Mouse (Mus musculus) thymus, postnatal 4 days (tissue): ENCODE data around the gene 1700015F17Rik.

Experiments used
- DNase-seq: peaks from one replicate; pipeline ENCODE4 v3.0.0; 2021

1700015F17Rik gene

DNA sequence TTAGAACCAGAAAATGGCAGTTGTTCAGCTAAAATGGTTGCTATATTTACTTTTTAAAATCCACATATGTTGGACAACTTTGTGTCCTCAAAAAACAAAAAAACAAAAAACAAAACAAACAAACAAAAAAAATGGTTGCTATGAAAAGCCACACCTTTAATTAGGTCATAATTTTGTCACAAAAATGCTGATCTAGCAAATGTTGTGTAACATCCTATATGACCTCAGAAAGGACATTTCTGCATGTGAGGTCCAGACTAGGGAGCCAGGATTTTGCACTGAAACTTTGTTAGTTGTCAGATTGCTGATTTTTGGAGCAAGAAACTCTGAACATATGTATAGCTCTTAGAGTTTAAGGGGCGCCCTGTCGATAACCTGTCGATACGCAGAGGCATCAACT is 55.9 kb downstream of the 1700015F17Rik start:
- no peak for DNase-seq

GRCm38 (mm10) chr5:5421439-5421838 is 57.5 kb downstream of the 1700015F17Rik start:
- DNase-seq, result no peak

GRCm38 (mm10) chr5:5419992-5420455 is 58.9 kb downstream of the 1700015F17Rik start, which contains the start of gene Cdk14:
TSS of gene Cdk14 (minus strand) at chr5:5420312.
- peak; percentile 6 for DNase-seq

DNA sequence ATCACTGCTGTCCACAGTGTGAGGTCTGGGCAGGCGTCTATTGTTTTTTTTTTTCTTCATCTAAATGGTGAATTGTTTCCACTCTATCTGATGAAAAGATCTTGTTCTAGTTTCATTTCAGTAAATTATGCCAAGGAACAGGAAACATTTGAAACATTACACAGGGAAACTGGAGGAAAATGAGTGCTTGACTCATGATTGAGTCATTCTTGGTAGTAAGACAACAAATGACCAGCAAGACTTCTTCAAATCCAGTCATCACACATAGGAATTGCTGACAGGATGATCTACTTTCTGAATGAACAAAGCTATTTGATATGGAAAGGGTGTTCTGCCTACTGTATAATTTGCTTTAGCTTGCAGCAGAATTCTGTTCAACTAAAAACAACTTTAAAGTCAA is 59.7 kb downstream of the 1700015F17Rik start:
- DNase-seq, result no peak

- no peak for DNase-seq
Measured at GRCm38 (mm10) chr5:5414835-5415234, 64.1 kb downstream of the 1700015F17Rik start.

DNA sequence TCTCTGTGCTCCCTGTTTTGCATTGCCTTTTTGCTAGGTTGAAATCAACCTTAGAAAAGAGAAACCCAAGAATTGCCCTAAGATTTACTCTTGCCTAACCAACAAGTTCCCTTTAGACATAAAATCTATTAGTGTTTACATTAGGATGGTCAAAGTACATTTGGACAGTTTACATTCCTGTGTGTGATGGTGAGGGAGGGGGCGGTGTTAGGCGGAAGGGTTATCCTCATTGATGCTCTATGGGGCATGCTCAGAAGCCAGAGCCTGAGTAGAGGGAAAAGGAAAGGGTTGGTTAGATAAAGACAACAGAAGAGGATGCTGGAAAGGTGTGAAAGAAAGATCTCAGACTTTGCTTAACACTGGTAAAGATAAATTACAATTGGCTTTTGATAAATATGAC is 67.1 kb downstream of the 1700015F17Rik start:
- no peak for DNase-seq

- DNase-seq, result no peak
Measured at GRCm38 (mm10) chr5:5401986-5402385, 77.0 kb downstream of the 1700015F17Rik start.

DNA sequence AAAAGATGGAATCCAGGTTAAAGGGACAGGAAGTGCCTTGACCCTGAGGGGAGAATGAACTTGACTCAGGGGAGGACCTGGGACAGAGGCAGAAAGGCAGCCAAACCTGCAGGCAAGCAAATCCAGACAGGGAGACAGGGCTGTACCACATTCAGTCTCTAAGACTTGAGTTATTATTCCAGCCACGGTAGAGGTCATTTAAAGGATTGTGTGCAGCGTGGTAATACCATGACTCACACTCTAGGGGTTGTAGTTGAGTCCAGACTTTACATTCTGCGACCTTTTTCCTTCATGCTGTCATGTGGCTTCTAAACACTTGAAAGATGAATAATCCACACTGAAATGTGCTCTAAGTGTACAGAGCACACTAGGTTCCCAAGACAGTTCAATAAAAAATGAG is 86.2 kb downstream of the 1700015F17Rik start:
- no peak for DNase-seq
